Mouse (Mus musculus): Measurements from ENCODE around the gene Rpl23.

Rpl23 gene

DNA sequence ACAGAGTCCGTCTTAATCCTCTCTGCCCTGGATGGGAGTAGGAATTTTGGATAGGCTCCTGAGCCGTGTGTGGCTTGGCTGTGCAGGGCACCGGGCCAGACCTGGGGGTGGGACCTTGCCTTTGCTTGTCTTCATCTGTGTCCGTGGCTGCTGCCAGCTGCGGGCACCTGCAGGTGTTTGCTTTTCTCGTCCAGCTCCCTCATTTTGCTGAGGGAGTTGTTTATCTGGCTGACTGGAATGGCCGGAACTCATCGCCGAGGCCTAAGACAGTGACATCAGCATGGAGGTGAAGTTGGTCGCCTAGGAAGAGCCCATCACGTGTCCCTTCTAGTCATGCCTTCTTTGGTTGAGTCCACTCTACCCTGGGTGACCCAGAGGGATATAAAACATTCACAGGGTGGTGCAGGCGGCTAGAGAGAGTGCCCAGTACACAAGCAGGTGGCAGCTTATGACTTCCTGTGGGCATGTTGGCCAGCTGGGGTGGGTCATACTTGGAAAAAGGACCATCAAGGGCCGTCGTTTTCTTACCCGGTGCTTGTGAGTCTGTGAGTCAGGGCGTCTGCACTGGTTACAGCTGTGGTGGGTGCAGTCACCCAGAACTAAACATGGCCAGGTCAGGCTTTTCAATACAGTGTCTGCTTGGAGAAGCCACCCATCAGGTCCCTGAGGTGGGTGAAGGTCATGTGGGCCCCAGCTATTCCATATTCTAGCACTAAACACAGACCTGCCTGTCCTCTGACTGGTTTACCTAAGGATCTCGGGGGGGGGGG is 31.7 kb upstream of the Rpl23 start:
- intact Hi-C loops (cut with DNase I): no loop called here

GRCm38 (mm10) chr11:97813085-97813484 is 30.8 kb upstream of the Rpl23 start:
- intact Hi-C loops (cut with DNase I): no loop called here

GRCm38 (mm10) chr11:97812491-97812921 is 30.3 kb upstream of the Rpl23 start:
- intact Hi-C loops (cut with DNase I): no loop called here

DNA sequence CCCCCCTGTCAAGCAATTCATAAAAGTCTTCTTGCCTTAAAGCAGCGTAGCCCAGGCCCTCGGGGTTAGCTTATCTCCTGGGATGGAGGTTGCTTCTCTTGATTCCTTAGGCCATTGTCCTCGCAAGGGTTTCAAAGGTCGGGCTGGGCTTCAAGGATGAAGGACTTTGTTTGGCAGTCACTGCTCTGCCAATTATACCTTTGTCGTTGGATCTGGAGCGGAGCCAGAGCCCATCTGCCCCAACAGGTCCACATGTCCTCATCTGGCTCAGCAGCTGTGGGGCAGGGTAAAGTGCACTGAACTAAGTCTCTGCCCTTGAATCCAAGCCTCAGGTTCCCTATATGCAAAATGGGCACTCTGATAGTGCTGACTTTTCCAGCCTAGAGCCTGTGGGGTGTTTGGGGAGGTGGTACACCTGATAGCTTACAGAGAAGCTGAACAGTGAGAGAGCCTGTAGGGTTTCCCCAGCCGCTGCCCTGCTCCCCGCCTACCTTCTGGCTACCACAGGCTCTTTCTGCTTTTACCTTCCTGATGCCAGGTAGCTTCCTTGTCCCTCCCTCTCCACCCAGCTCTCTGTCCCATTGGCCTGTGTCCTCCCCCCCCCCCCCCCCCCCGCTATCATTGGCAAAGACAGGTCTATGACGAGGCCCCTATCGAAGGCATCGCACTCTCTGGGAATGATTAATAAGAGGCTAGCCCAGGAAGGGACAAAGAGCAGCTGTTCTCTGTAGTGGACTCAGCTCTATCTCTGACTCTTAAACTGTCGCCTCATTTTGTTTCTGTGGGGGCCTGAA is 29.5 kb upstream of the Rpl23 start:
- intact Hi-C loops (cut with DNase I): no loop called here

DNA sequence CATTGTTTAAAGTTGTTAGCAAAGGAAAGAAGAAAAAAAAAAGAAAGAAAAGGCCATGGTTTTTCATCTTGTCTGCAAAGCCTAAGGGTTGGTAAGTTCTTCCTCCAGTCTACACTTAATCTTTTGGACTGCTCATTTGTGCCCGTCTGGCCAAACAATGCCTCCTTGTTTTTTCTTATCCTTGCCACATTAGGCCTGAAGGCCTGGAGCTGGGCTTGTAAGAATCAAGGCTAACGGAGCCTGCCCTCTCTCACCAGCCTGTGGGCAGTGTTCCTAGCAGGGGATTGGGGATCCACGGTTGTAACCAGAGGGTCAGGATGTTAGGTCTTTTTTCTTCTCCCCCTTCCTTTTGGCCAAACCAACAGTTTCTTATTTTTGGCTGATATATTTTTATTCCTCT is 28.7 kb upstream of the Rpl23 start:
- intact Hi-C loops (cut with DNase I): no loop called here

DNA sequence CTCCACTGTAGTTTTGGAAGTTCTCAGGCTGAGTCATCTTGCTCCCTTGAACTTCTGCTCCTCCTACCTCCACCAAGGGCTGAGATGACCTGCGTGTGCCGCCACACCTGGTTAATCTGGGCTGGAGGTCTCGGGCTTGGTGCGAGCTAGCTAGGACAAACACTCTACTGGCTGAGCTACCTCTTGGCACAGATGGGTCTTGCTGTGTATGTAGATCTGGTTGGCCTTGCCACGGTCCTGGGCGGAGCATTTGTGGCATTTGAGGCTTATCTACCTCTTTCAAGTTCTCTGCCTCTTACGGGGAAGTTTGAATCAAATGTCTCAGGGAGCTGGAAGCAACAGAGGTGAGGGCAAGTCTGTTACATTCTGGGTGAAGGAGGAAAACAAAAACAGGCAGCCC is 28.1 kb upstream of the Rpl23 start:
- intact Hi-C loops (cut with DNase I): no loop called here

DNA sequence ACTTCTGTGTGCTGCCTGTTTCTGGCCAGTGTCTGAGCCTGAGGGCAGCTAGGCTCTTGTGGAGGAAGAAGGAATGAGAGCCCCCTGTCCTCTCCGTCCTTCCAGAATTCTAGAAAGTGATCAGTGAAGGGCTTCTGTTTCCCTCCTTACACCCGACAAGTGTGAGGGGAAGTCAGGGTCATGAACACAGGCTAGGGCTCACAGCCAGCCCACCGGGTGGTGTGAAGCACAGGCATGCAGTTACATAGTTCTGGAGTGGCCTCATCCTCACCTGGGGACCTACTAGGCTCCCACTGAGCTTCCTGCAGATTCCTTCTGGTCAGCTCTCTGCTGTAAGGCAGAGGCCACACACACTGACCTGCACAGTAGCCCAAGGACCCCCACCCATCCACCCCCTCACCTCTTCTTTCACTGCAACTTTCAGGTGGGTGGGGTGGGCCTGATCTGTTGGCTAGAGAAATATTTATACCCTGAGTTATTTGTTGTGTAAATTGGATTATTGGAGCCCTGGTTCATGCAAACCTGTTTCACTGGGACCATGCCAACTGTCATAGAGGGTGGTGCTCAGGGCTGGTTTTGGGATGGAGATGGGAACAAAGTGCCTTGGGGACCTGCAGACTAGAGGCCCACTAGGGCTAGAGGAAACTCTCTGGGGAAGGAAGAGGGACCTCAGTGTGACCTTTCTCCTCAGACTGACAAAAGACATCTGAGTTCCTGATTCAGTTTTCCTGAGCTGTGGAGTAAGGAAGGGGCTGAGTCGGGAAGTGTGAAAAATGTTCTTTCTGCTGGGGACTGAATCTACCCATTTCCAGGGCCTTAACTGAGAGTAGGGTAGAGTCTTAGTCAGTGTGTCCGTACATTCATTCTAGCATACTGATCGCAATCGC is 27.2 kb upstream of the Rpl23 start:
- intact Hi-C loops (cut with DNase I): no loop called here

DNA sequence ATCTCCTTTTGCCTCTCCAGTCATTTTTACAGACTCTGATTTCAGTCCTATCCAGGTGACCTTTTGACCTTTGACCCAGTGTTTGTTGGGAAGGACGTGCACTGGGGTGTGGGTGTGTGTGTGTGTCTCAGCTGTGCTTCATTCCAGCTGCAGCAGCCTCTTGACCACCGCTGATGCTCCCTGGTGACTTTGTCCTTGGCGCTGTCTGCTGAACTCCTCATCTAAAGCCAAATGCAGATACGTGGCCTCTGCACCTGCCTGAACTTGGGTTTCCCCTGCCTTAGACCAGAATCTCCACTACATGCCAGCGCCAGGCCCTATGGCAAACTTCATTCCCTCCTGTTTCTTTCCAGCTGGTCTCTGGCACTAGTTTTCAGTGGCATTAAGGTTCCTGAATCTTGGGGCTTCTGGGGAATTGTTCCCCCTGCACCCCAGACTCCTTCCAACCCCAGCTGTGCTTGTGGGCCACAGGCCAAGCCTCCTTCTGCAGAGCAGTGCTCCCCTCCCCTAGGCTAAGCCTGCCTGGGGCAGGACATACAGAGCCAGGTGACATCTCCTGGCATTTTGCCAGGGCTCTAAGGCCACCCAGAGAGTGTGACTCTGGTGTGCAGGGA is 26.5 kb upstream of the Rpl23 start:
- intact Hi-C loops (cut with DNase I): no loop called here

GRCm38 (mm10) chr11:97808093-97808492 is 25.9 kb upstream of the Rpl23 start:
- intact Hi-C loops (cut with DNase I): no loop called here

- intact Hi-C loops (cut with DNase I): no loop called here
Measured at GRCm38 (mm10) chr11:97807626-97808025, 25.4 kb upstream of the Rpl23 start.

DNA sequence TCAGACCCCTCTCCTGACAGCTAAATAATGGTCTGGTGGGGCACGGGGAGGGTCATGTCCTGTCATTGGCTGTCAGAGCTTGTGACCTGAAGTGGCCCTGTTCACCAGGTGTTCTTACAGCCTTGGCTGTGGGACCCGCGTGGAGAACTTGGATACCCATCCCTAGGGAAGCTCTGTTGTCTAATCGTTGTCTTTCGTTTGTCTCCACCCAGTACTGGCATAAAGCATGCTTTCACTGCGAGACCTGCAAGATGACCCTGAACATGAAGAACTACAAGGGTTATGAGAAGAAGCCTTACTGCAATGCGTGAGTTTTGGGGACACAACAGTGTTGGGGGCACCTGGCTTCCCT is 24.4 kb upstream of the Rpl23 start:
- intact Hi-C loops (cut with DNase I): no loop called here

DNA sequence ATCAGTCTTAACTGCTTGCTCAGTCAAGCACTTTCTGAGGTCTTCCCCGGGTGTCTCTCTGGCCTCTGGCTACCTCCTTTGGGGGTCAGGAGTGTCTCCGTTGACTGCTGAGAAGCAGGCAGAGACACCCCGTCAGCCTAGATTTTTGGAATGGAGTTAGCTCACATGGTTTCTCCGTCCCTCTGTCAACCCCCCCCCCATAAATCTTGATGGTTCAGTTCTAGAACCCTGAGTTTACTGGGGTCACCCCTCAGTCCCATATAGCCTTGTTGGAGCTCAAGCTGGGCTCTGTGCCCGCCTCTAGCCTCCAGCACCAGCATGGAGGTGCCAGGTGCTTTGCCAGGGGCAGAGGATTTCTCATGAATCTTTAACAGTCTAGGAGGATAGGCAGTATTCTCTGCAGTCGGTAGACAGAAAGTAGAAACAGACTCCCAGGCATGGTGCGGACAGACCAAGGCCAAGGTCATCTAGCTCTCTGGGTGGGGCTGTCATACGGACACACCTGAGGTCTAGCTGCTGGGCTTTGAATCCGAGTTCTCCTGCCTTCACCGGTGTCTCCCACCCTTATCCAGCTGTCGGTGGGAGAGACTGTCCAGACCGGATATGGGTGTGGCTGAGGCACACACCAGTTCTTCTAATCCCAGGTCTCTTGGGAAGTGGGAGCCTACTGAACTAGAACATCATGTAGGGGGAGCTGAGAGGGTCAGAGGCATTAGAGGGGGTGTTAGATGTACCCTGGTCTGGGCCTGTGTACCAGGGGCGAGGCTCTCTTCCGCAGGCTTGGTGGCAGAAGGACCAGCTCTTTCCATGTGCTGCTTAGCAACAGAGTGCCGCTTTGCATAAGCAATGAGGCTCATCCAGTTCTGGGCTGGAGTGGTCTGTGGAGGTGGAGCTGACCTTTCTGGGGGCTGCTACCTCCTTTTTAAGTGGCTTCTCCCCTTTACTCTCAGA is 23.7 kb upstream of the Rpl23 start:
- intact Hi-C loops (cut with DNase I): no loop called here

GRCm38 (mm10) chr11:97804841-97805661 is 22.8 kb upstream of the Rpl23 start:
- intact Hi-C loops (cut with DNase I): no loop called here

DNA sequence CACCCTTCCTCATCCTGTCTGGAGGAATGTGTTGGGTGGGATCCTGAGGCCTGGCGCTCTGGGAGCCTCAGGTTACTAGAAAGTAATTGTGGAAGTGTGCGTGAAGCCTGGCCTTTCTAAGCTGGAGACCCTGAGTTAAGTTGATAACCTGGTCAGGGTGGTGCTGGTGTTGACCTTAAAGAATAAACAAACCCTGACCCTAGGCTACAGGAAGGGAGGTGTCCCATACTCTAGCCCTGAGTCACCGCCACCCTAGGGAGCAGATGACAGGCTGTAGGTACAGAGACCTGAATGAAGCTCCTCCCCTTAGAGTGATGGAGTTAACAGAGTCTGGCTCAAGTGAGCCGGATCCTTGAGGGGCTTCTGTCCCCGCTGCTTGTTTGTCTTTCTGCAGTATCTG is 21.6 kb upstream of the Rpl23 start:
- intact Hi-C loops (cut with DNase I): no loop called here

GRCm38 (mm10) chr11:97802495-97802894 is 20.3 kb upstream of the Rpl23 start:
- intact Hi-C loops (cut with DNase I): no loop called here

GRCm38 (mm10) chr11:97802194-97802470 is 19.9 kb upstream of the Rpl23 start:
- intact Hi-C loops (cut with DNase I): no loop called here

DNA sequence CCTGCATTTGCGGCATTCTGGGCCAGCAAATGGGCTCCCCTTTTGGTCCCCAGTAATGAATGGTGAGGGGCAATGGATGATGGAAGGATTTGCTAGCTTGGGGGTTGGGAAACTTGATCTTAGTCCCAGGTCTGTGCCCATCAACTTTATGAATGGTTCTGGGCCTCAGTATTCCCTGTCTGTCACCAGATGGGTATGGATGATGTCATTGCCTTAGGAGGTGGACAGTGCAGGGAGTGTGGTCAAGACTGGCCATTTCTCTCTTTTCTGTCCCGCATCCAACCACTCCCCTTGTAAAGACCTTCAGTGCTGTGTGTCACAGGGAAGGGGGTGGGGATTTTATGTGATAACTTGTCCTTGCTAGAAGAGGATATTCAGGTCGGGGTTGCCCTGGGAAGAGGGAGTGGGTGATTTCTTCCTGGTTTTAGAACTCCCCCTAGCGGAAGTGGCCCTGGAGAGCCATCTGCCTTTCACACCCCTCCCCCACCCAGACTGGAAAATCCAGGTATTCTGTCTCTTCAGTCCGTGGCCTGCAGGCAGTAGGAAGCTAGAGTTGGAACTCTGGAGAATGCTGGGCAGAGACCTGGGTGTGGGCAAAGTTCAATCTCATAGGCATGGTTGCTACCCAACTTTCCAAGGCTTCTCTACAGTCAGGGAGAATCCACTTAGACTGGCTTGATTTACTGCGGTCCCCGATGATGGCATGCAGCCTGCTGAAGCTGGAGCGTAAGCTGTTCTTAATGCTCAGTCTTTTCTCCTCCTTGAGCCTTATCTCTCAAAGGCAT is 19.4 kb upstream of the Rpl23 start:
- intact Hi-C loops (cut with DNase I): no loop called here

DNA sequence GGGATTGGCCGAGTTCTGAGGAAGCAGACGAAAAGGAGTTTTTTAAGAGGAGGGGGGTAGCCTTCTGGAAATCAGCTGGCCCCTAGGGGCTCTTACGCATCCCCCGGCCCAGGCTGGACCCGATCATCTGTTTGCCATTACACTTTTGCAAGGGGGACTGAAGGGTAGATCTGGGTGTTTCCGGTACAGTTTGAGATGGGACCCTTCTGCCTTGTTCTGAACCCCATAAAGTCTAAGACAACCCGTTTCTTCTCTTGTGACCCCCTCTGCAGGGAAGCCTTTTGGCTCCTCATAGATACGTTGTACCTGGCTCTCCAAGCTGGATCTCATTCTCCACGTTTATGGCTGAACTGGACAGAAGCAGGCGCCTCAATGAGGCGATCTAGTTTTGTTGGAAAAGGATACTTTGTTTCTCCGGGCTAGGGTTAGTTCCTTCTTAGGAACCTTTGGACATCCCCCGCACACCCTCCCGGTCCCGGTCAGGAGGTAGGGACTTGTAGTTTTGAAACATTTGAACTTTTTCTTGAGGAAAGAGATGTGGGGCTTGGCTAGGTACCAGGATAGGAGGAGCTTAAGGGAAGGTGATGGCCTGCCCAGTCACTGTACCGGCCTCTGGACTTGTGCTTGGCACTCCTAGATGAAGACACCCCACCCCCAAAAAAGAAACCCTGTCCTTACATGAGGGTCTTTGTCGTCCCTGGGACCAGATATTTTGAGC is 18.6 kb upstream of the Rpl23 start:
- intact Hi-C loops (cut with DNase I): no loop called here
